Mouse (Mus musculus): ENCODE measurements around the gene Pxmp4. TPM values are rescaled to one million over a fixed set of nuclear protein-coding genes. Genes with fewer than 3 reads are reported as not detected.

The Pxmp4 gene
- polyA plus RNA-seq, 1 experiment from 2014 or later: 41.2 TPM

- Histone ChIP-seq H3K9me3 (ENCODE audit: control insufficient read depth, low read length) (no peaks in the 10 kb centered on the region), H3K27me3 (replicated peaks; ENCODE audit: control insufficient read depth, insufficient read depth, low read length) (no peaks in the 10 kb centered on the region), H3K9ac (ENCODE audit: low read depth, low read length) (peak within 1 kb of the TSS; percentile 76), H3K4me2 (ENCODE audit: low read depth, low read length) (peak within 1 kb of the TSS; percentile 75), H3K4me3 (ENCODE audit: low read length) (peak within 1 kb of the TSS; percentile 77), H3K4me1 (ENCODE audit: control insufficient read depth, insufficient read depth, low read length) (peaks cover 31% of the 10 kb centered on the region), H3K36me3 (ENCODE audit: control insufficient read depth, insufficient read depth, low read length) (no peaks in the 10 kb centered on the region), H3K27ac (ENCODE audit: low read length) (peak within 1 kb of the TSS; percentile 76)
- 0% methylated on average over 44 of the region's 44 CpGs for WGBS
- ATAC-seq: peak; percentile 97
Measured at GRCm38 (mm10) chr2:154569836-154570286, 33.6 kb downstream of the Pxmp4 start, which contains the start of gene E2f1. E2f1 (minus strand) TSS chr2:154569892.

- peak overlapping the region; percentile 77 for H3K4me3 ChIP-seq (ENCODE audit: low read length)
- H3K36me3 ChIP-seq (ENCODE audit: control insufficient read depth, insufficient read depth, low read length): no peaks in the 10 kb centered on the region
- H3K4me1 ChIP-seq (ENCODE audit: control insufficient read depth, insufficient read depth, low read length): peaks cover 31% of the 10 kb centered on the region
- no peaks in the 10 kb centered on the region for H3K9me3 ChIP-seq (ENCODE audit: control insufficient read depth, low read length)
- H3K4me2 ChIP-seq (ENCODE audit: low read depth, low read length): peak overlapping the region; percentile 72
- ATAC-seq: peak; percentile 86
- H3K9ac ChIP-seq (ENCODE audit: low read depth, low read length): peak overlapping the region; percentile 76
- peak overlapping the region; percentile 76 for H3K27ac ChIP-seq (ENCODE audit: low read length)
- WGBS: under 1% methylated on average over 69 of the region's 70 CpGs
- H3K27me3 ChIP-seq (replicated peaks; ENCODE audit: control insufficient read depth, insufficient read depth, low read length): no peaks in the 10 kb centered on the region
Measured at GRCm38 (mm10) chr2:154569071-154569748, 34.3 kb downstream of the Pxmp4 start.

GRCm38 (mm10) chr2:154568329-154569070 is 35.0 kb downstream of the Pxmp4 start:
- peaks cover 31% of the 10 kb centered on the region for H3K4me1 ChIP-seq (ENCODE audit: control insufficient read depth, insufficient read depth, low read length)
- H3K9ac ChIP-seq (ENCODE audit: low read depth, low read length): peak overlapping the region; percentile 76
- H3K9me3 ChIP-seq (ENCODE audit: control insufficient read depth, low read length): no peaks in the 10 kb centered on the region
- peak overlapping the region; percentile 77 for H3K4me3 ChIP-seq (ENCODE audit: low read length)
- H3K4me2 ChIP-seq (ENCODE audit: low read depth, low read length): peak overlapping the region; percentile 72
- WGBS: 18% methylated on average over 10 of the region's 10 CpGs
- peak; percentile 36 for ATAC-seq
- peak overlapping the region; percentile 76 for H3K27ac ChIP-seq (ENCODE audit: low read length)
- no peaks in the 10 kb centered on the region for H3K27me3 ChIP-seq (replicated peaks; ENCODE audit: control insufficient read depth, insufficient read depth, low read length)
- H3K36me3 ChIP-seq (ENCODE audit: control insufficient read depth, insufficient read depth, low read length): 0 out of 2 replicates have a peak, but pooled peaks cover 2% of the 10 kb centered on the region

- H3K27ac ChIP-seq (ENCODE audit: low read length): peak overlapping the region; percentile 76
- peak overlapping the region; percentile 77 for H3K4me3 ChIP-seq (ENCODE audit: low read length)
- peaks cover 31% of the 10 kb centered on the region for H3K4me1 ChIP-seq (ENCODE audit: control insufficient read depth, insufficient read depth, low read length)
- peak overlapping the region; percentile 41; the same call in 1 of the 2 replicates for H3K9ac ChIP-seq (ENCODE audit: low read depth, low read length)
- H3K36me3 ChIP-seq (ENCODE audit: control insufficient read depth, insufficient read depth, low read length): 0 out of 2 replicates have a peak, but pooled peaks cover 2% of the 10 kb centered on the region
- no peaks in the 10 kb centered on the region for H3K27me3 ChIP-seq (replicated peaks; ENCODE audit: control insufficient read depth, insufficient read depth, low read length)
- peak overlapping the region; percentile 72 for H3K4me2 ChIP-seq (ENCODE audit: low read depth, low read length)
- WGBS: 64% methylated on average over 2 of the region's 2 CpGs
- H3K9me3 ChIP-seq (ENCODE audit: control insufficient read depth, low read length): no peaks in the 10 kb centered on the region
- ATAC-seq: no peak
Measured at GRCm38 (mm10) chr2:154567766-154568165, 35.7 kb downstream of the Pxmp4 start.

- ATAC-seq: no peak
- no peak overlapping the region for H3K4me3 ChIP-seq (ENCODE audit: low read length)
- 0 out of 2 replicates have a peak overlapping the region, but pooled peaks have one; percentile 44 for H3K9ac ChIP-seq (ENCODE audit: low read depth, low read length)
- H3K4me2 ChIP-seq (ENCODE audit: low read depth, low read length): no peak overlapping the region
- WGBS: 39% methylated on average over 8 of the region's 8 CpGs
- H3K9me3 ChIP-seq (ENCODE audit: control insufficient read depth, low read length): no peaks in the 10 kb centered on the region
- H3K27ac ChIP-seq (ENCODE audit: low read length): no peak overlapping the region
- peaks cover 29% of the 10 kb centered on the region for H3K4me1 ChIP-seq (ENCODE audit: control insufficient read depth, insufficient read depth, low read length)
- no peaks in the 10 kb centered on the region for H3K27me3 ChIP-seq (replicated peaks; ENCODE audit: control insufficient read depth, insufficient read depth, low read length)
- H3K36me3 ChIP-seq (ENCODE audit: control insufficient read depth, insufficient read depth, low read length): peaks cover 4% of the 10 kb centered on the region; the same call in 1 of the 2 replicates
Measured at GRCm38 (mm10) chr2:154566641-154567040, 36.9 kb downstream of the Pxmp4 start.

GRCm38 (mm10) chr2:154565562-154565961 is 37.9 kb downstream of the Pxmp4 start:
- H3K27ac ChIP-seq (ENCODE audit: low read length): no peak overlapping the region
- H3K9me3 ChIP-seq (ENCODE audit: control insufficient read depth, low read length): no peaks in the 10 kb centered on the region
- H3K27me3 ChIP-seq (replicated peaks; ENCODE audit: control insufficient read depth, insufficient read depth, low read length): no peaks in the 10 kb centered on the region
- H3K4me2 ChIP-seq (ENCODE audit: low read depth, low read length): no peak overlapping the region
- H3K9ac ChIP-seq (ENCODE audit: low read depth, low read length): no peak overlapping the region
- H3K36me3 ChIP-seq (ENCODE audit: control insufficient read depth, insufficient read depth, low read length): peaks cover 4% of the 10 kb centered on the region; the same call in 1 of the 2 replicates
- peaks cover 23% of the 10 kb centered on the region for H3K4me1 ChIP-seq (ENCODE audit: control insufficient read depth, insufficient read depth, low read length)
- no peak for ATAC-seq
- H3K4me3 ChIP-seq (ENCODE audit: low read length): no peak overlapping the region
- WGBS: 71% methylated on average over 3 of the region's 3 CpGs

- H3K27ac ChIP-seq (ENCODE audit: low read length): no peak overlapping the region
- no peak overlapping the region for H3K4me2 ChIP-seq (ENCODE audit: low read depth, low read length)
- no peak overlapping the region for H3K4me3 ChIP-seq (ENCODE audit: low read length)
- H3K9ac ChIP-seq (ENCODE audit: low read depth, low read length): no peak overlapping the region
- peaks cover 19% of the 10 kb centered on the region for H3K4me1 ChIP-seq (ENCODE audit: control insufficient read depth, insufficient read depth, low read length)
- peaks cover 4% of the 10 kb centered on the region; the same call in 1 of the 2 replicates for H3K36me3 ChIP-seq (ENCODE audit: control insufficient read depth, insufficient read depth, low read length)
- no peak for ATAC-seq
- no peaks in the 10 kb centered on the region for H3K9me3 ChIP-seq (ENCODE audit: control insufficient read depth, low read length)
- no peaks in the 10 kb centered on the region for H3K27me3 ChIP-seq (replicated peaks; ENCODE audit: control insufficient read depth, insufficient read depth, low read length)
- 88% methylated on average over 22 of the region's 22 CpGs for WGBS
Measured at GRCm38 (mm10) chr2:154563612-154564170, 39.8 kb downstream of the Pxmp4 start.

GRCm38 (mm10) chr2:154558264-154559039 is 45.1 kb downstream of the Pxmp4 start, which contains the start of gene Necab3:
Necab3 (minus strand) TSS chr2:154558890.
- Histone ChIP-seq H3K4me2 (ENCODE audit: low read depth, low read length) (peak within 1 kb of the TSS; percentile 54), H3K27me3 (replicated peaks; ENCODE audit: control insufficient read depth, insufficient read depth, low read length) (no peaks in the 10 kb centered on the region), H3K27ac (ENCODE audit: low read length) (no peak within 1 kb of the TSS), H3K9ac (ENCODE audit: low read depth, low read length) (peak within 1 kb of the TSS; percentile 53), H3K9me3 (ENCODE audit: control insufficient read depth, low read length) (no peaks in the 10 kb centered on the region), H3K4me1 (ENCODE audit: control insufficient read depth, insufficient read depth, low read length) (peaks cover 7% of the 10 kb centered on the region; the same call in 1 of the 2 replicates), H3K36me3 (ENCODE audit: control insufficient read depth, insufficient read depth, low read length) (peaks cover 2% of the 10 kb centered on the region; the same call in 1 of the 2 replicates), H3K4me3 (ENCODE audit: low read length) (peak within 1 kb of the TSS; percentile 34)
- peak; percentile 55; the same call in 1 of the 2 replicates for ATAC-seq
- whole genome bisulfite sequencing: 6% methylated on average over 34 of the region's 34 CpGs
